Mouse (Mus musculus): Measurements from ENCODE around the gene Snx21. TPM values are rescaled to one million over a fixed set of nuclear protein-coding genes. Genes with fewer than 3 reads are reported as not detected.

Gene Snx21
- polyA plus RNA-seq, 1 experiment from 2014 or later, result 16.0 TPM

DNA sequence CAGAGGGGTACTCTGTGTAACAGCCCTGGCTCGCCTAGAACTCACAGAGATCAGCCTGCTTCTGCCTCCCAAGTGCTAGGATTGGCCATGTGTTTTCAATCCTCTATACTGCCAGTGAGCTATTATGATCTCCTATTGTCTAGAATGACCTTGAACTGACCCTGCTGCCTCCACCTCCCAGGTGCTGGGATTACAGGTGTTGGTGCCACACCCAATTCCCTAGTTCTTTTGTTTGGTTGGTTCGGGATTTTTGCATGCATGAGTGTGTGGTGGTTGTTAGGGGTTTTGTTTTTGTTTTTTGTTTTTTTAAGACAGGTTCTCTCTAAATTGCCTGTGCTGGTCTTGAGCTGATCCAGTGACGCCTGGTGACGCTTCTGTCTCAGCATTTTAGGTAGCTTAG, 38.3 kb downstream of the Snx21 start:
- Histone ChIP-seq H3K9ac (ENCODE audit: low read depth, low read length) (no peak overlapping the region), H3K4me1 (ENCODE audit: control insufficient read depth, insufficient read depth, low read length) (peaks cover 8% of the 10 kb centered on the region), H3K27ac (ENCODE audit: low read depth, low read length) (no peak overlapping the region), H3K36me3 (ENCODE audit: control insufficient read depth, insufficient read depth, low read length) (peaks cover 48% of the 10 kb centered on the region), H3K9me3 (ENCODE audit: control insufficient read depth, low read length) (no peaks in the 10 kb centered on the region), H3K27me3 (ENCODE audit: control insufficient read depth, insufficient read depth, low read length) (no peaks in the 10 kb centered on the region), H3K4me3 (ENCODE audit: low read length) (peak overlapping the region; percentile 93), H3K4me2 (replicated peaks; ENCODE audit: low read depth, low read length) (peak overlapping the region; percentile 51; the same call in 1 of the 2 replicates)
- ATAC-seq (ENCODE audit: low FRiP score, low TSS enrichment), result no peak
- 97% methylated on average over 4 of the region's 4 CpGs for WGBS

DNA sequence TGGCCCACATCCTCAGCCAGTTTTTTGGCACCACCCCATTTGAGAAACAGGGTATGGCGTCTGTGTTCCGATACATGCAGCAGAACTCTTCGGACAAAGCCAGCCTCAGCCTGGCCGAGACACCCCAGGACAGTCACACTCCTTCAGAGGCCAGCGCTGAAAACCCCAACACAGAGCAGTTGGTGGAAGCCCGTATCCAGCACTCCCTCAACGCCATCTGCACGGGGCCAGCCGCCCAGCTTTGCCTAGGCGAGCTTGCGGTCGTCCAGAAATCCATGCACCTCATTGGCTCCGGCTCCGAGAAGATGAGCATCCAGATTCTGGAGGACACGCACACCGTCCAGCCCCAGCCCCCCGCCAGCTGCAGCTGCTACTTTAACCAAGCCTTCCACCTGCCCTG, 39.9 kb downstream of the Snx21 start:
- H3K27ac ChIP-seq (ENCODE audit: low read depth, low read length), result no peak overlapping the region
- WGBS, result 97% methylated on average over 17 of the region's 17 CpGs
- no peak overlapping the region for H3K4me2 ChIP-seq (replicated peaks; ENCODE audit: low read depth, low read length)
- no peaks in the 10 kb centered on the region for H3K9me3 ChIP-seq (ENCODE audit: control insufficient read depth, low read length)
- no peak overlapping the region for H3K4me3 ChIP-seq (ENCODE audit: low read length)
- H3K27me3 ChIP-seq (ENCODE audit: control insufficient read depth, insufficient read depth, low read length), result no peaks in the 10 kb centered on the region
- no peak for ATAC-seq (ENCODE audit: low FRiP score, low TSS enrichment)
- H3K36me3 ChIP-seq (ENCODE audit: control insufficient read depth, insufficient read depth, low read length), result peaks cover 47% of the 10 kb centered on the region
- no peak overlapping the region for H3K9ac ChIP-seq (ENCODE audit: low read depth, low read length)
- peaks cover 8% of the 10 kb centered on the region for H3K4me1 ChIP-seq (ENCODE audit: control insufficient read depth, insufficient read depth, low read length)

- Histone ChIP-seq H3K27me3 (ENCODE audit: control insufficient read depth, insufficient read depth, low read length) (no peaks in the 10 kb centered on the region), H3K9ac (ENCODE audit: low read depth, low read length) (no peak overlapping the region), H3K4me1 (ENCODE audit: control insufficient read depth, insufficient read depth, low read length) (peaks cover 9% of the 10 kb centered on the region), H3K4me3 (ENCODE audit: low read length) (no peak overlapping the region), H3K9me3 (ENCODE audit: control insufficient read depth, low read length) (no peaks in the 10 kb centered on the region), H3K27ac (ENCODE audit: low read depth, low read length) (no peak overlapping the region), H3K4me2 (replicated peaks; ENCODE audit: low read depth, low read length) (no peak overlapping the region), H3K36me3 (ENCODE audit: control insufficient read depth, insufficient read depth, low read length) (peaks cover 38% of the 10 kb centered on the region)
- ATAC-seq (ENCODE audit: low FRiP score, low TSS enrichment), result no peak
- WGBS, result 93% methylated on average over 16 of the region's 16 CpGs
Observed at GRCm38 (mm10) chr2:164827146-164827850, 41.7 kb downstream of the Snx21 start.

- ATAC-seq (ENCODE audit: low FRiP score, low TSS enrichment), result no peak
Observed at GRCm38 (mm10) chr2:164828437-164828836, 42.8 kb downstream of the Snx21 start, which contains the start of gene Spata25. Spata25 (minus strand) TSS chr2:164828537.

GRCm38 (mm10) chr2:164829090-164829489, 43.5 kb downstream of the Snx21 start:
- H3K36me3 ChIP-seq (ENCODE audit: control insufficient read depth, insufficient read depth, low read length), result peaks cover 38% of the 10 kb centered on the region
- H3K9me3 ChIP-seq (ENCODE audit: control insufficient read depth, low read length), result no peaks in the 10 kb centered on the region
- no peaks in the 10 kb centered on the region for H3K27me3 ChIP-seq (ENCODE audit: control insufficient read depth, insufficient read depth, low read length)
- H3K27ac ChIP-seq (ENCODE audit: low read depth, low read length), result no peak overlapping the region
- H3K9ac ChIP-seq (ENCODE audit: low read depth, low read length), result no peak overlapping the region
- WGBS, result 96% methylated on average over 1 of the region's 1 CpGs
- no peak overlapping the region for H3K4me2 ChIP-seq (replicated peaks; ENCODE audit: low read depth, low read length)
- ATAC-seq (ENCODE audit: low FRiP score, low TSS enrichment), result no peak
- peaks cover 4% of the 10 kb centered on the region; the same call in 1 of the 2 replicates for H3K4me1 ChIP-seq (ENCODE audit: control insufficient read depth, insufficient read depth, low read length)
- H3K4me3 ChIP-seq (ENCODE audit: low read length), result no peak overlapping the region

More at GRCm38 (mm10) chr2:164828437-164828836, 42.8 kb downstream of the Snx21 start, which contains the start of gene Spata25:
- Histone ChIP-seq H3K36me3 (ENCODE audit: control insufficient read depth, insufficient read depth, low read length) (peaks cover 38% of the 10 kb centered on the region), H3K4me3 (ENCODE audit: low read length) (no peak within 1 kb of the TSS), H3K4me1 (ENCODE audit: control insufficient read depth, insufficient read depth, low read length) (peaks cover 10% of the 10 kb centered on the region), H3K27ac (ENCODE audit: low read depth, low read length) (no peak within 1 kb of the TSS), H3K9me3 (ENCODE audit: control insufficient read depth, low read length) (no peaks in the 10 kb centered on the region), H3K27me3 (ENCODE audit: control insufficient read depth, insufficient read depth, low read length) (no peaks in the 10 kb centered on the region), H3K9ac (ENCODE audit: low read depth, low read length) (no peak within 1 kb of the TSS), H3K4me2 (replicated peaks; ENCODE audit: low read depth, low read length) (no peak within 1 kb of the TSS)
- 87% methylated on average over 6 of the region's 6 CpGs for WGBS

DNA sequence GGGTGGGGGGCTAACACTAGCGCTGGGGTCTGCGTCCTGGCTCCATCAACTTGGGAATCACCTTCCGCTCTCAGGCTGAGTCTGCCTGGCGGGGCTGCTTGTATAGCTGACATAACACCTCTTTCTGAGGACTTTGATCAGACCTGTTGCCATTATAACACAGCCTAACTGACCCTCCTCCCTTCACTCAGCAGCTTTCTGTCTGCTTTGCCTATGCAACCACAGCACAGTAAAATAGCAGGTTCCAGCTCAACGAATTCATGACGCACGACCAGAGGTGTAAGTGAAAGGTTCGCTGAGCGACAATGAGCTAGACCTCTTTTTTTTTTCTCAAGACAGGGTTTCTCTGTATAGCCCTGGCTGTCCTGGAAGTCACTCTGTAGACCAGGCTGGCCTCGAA, 45.4 kb downstream of the Snx21 start:
- Histone ChIP-seq H3K9me3 (ENCODE audit: control insufficient read depth, low read length) (no peaks in the 10 kb centered on the region), H3K4me3 (ENCODE audit: low read length) (no peak overlapping the region), H3K36me3 (ENCODE audit: control insufficient read depth, insufficient read depth, low read length) (peaks cover 29% of the 10 kb centered on the region), H3K4me2 (replicated peaks; ENCODE audit: low read depth, low read length) (no peak overlapping the region), H3K9ac (ENCODE audit: low read depth, low read length) (no peak overlapping the region), H3K4me1 (ENCODE audit: control insufficient read depth, insufficient read depth, low read length) (peaks cover 11% of the 10 kb centered on the region), H3K27ac (ENCODE audit: low read depth, low read length) (no peak overlapping the region), H3K27me3 (ENCODE audit: control insufficient read depth, insufficient read depth, low read length) (no peaks in the 10 kb centered on the region)
- WGBS, result 74% methylated on average over 10 of the region's 10 CpGs
- ATAC-seq (ENCODE audit: low FRiP score, low TSS enrichment), result no peak

GRCm38 (mm10) chr2:164832032-164832747, 46.6 kb downstream of the Snx21 start:
- ATAC-seq (ENCODE audit: low FRiP score, low TSS enrichment), result no peak
- H3K4me2 ChIP-seq (replicated peaks; ENCODE audit: low read depth, low read length), result peak overlapping the region; percentile 95
- no peak overlapping the region for H3K27ac ChIP-seq (ENCODE audit: low read depth, low read length)
- H3K9me3 ChIP-seq (ENCODE audit: control insufficient read depth, low read length), result no peaks in the 10 kb centered on the region
- H3K27me3 ChIP-seq (ENCODE audit: control insufficient read depth, insufficient read depth, low read length), result no peaks in the 10 kb centered on the region
- H3K9ac ChIP-seq (ENCODE audit: low read depth, low read length), result peak overlapping the region; percentile 63
- H3K4me3 ChIP-seq (ENCODE audit: low read length), result peak overlapping the region; percentile 63
- peaks cover 11% of the 10 kb centered on the region for H3K4me1 ChIP-seq (ENCODE audit: control insufficient read depth, insufficient read depth, low read length)
- WGBS, result 66% methylated on average over 16 of the region's 16 CpGs
- peaks cover 28% of the 10 kb centered on the region for H3K36me3 ChIP-seq (ENCODE audit: control insufficient read depth, insufficient read depth, low read length)

GRCm38 (mm10) chr2:164832748-164833301, 47.2 kb downstream of the Snx21 start, which contains the start of gene Ctsa:
Ctsa (plus strand) TSS chr2:164832873.
- H3K9me3 ChIP-seq (ENCODE audit: control insufficient read depth, low read length), result no peaks in the 10 kb centered on the region
- peak within 1 kb of the TSS; percentile 63 for H3K4me3 ChIP-seq (ENCODE audit: low read length)
- H3K36me3 ChIP-seq (ENCODE audit: control insufficient read depth, insufficient read depth, low read length), result peaks cover 23% of the 10 kb centered on the region
- peak within 1 kb of the TSS; percentile 83 for H3K27ac ChIP-seq (ENCODE audit: low read depth, low read length)
- ATAC-seq (ENCODE audit: low FRiP score, low TSS enrichment), result peak; percentile 75
- peak within 1 kb of the TSS; percentile 95 for H3K4me2 ChIP-seq (replicated peaks; ENCODE audit: low read depth, low read length)
- peak within 1 kb of the TSS; percentile 63 for H3K9ac ChIP-seq (ENCODE audit: low read depth, low read length)
- H3K27me3 ChIP-seq (ENCODE audit: control insufficient read depth, insufficient read depth, low read length), result no peaks in the 10 kb centered on the region
- peaks cover 11% of the 10 kb centered on the region for H3K4me1 ChIP-seq (ENCODE audit: control insufficient read depth, insufficient read depth, low read length)
- WGBS, result under 1% methylated on average over 35 of the region's 35 CpGs

Data from kidney, embryonic 14.5 days (tissue).